Mouse (Mus musculus) induced T-regulatory cell, adult 2 months (primary cell): ENCODE data around the gene Fkbp4.

Experiments
- DNase-seq: peaks from one replicate; pipeline ENCODE4 v3.0.0-alpha.2; 2012; ENCODE audit warnings: low read depth

Fkbp4 gene

GRCm38 (mm10) chr6:128436356-128437005 is 2.0 kb downstream of the Fkbp4 start:
- no peak for DNase-seq

GRCm38 (mm10) chr6:128435474-128435873 is 3.0 kb downstream of the Fkbp4 start:
- no peak for DNase-seq

DNA sequence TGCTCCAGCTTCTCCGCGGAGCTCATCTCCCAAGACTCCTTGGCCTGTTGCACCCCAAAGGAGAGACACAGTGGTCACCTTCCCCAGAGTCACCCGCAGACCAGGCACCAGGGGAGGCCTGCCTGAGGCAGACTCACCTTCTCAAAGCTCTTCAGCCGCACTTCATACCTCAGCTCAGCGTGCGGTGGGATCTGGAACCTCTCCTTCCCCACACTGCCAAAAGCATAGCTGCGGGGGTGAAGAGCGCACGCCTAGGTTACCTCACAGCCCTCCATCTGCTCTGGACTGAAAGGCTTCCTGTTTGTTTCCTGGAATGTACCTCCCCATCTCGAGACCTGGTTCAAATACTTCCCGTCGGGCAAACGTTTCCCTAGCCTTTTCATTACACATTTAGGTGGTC is 4.9 kb downstream of the Fkbp4 start:
- no peak for DNase-seq

DNA sequence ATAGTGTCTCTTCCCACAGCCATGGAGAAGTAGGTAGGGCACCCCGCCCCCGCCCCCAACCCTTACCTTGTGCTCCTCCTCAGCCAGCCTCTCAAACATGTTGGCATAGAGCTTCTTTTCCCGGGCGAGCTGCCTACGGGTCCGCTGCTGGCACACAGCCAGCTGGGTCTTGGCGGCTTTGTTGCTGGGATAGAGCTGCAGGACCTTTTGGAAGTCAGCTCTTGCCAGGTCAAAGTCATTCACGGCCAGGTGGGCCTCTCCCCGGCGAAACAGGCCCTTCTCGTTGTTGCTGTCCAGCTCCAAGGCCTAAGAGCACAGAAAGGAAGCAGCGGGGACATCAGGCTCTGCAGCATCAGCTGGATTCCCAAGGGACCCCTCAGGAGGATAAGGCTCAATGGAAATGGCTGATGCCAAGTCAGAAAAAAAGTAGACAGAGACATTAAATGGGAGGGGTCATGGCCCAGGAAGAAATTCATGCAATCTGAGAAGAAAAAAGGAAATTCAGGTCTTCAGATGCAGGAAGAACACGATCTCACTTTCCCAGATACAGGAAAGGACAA is 6.0 kb downstream of the Fkbp4 start:
- no peak for DNase-seq

DNA sequence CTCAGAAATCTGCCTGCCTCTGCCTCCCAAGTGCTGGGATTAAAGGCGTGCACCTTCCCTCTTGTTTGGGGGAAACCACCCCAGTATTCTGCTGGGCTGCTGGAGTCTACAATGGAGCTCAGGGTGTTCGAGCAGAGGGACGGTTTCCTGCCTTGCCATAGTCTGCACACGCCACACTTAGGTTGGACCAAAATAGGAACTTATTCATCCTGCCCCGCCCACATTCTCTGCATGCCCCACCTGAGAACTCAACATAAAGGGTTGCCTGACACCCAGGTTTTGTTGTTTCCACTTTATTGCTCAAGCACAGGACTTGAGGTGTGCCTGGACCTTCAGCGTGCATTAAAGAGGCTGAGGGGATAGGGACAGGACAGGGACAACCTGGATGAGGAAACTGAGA is 8.7 kb downstream of the Fkbp4 start:
- no peak for DNase-seq

- DNase-seq, result no peak
These were observed 9.2 kb downstream of the Fkbp4 start for GRCm38 (mm10) chr6:128429300-128429699.

DNA sequence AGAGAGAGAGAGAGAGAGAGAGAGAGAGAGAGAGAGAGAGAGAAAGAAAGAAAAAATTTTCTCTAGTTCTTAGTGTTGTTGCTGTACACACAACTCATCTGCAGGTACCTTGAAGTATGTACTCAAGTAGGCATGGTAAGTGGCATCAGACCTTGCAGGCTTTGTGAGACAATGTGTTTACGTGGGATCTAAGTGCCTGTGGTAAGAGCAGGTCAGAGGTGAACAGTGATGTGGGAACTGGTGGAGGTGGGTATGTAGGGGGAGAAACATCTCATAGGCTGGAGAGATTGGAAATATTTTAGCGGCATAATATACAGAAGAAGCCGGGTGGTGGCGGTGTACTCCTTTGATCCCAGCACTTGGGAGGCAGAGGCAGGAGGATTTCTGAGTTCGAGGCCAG is 10.9 kb downstream of the Fkbp4 start:
- DNase-seq, result no peak

DNA sequence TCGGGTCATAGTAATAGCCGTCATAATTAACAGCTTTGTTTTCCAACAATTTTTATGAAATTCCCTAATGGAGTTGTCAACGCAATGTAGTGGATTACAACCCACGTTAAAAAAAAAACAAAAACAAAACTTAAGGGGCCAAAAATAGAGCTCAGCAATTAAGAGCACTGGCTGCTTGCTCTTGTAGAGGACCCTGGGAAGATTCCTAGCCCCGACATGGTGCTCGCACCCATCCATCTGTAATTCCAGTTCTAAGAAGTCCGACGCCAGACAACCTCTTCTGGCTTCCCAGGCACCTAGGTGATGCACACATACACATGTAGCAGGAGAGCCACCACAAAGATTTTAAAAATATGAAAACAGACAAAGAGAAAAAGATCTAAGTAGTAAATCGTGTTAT is 13.4 kb downstream of the Fkbp4 start:
- no peak for DNase-seq

DNA sequence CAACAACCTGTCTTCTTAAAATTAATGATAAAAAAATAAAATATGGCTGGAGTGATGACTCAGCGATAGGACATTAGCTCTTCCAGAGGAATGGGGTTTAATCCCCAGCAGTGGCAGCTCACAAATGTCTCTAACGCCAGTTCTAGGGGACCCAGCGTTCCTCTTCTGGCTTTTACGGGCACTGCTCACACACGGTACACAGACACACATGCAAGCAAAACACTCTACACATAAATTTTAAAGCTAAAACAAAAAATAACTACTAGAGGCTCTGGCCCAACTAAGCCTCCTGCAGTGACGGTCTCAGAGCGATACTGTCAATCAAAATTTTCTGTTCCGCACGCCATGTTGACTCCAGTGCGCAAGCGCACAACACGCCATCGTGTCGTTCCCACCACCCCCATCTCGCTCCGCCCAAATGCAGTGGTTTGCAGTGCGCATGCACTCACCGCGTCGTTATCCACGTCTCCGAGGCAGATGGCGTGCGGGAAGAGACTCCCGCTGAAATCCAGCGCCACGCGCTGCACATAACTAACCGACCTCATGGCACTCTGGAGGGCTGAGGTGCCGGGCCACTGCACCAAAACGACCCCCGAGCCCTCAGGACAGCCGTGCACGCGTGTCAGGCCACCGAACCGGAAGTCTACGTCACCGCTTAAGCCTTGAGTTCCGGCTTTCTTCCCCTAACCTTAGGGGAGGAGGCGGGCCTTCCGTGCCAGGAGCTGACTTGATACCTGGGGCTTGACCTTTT is 14.0 kb downstream of the Fkbp4 start, which contains the start of gene Itfg2:
Gene Itfg2 (minus strand): TSS at position 663 of the 751 bp plus-strand sequence.
- DNase-seq, result peak; percentile 100

- DNase-seq, result no peak
These were observed 14.8 kb downstream of the Fkbp4 start for GRCm38 (mm10) chr6:128423496-128424268.

DNA sequence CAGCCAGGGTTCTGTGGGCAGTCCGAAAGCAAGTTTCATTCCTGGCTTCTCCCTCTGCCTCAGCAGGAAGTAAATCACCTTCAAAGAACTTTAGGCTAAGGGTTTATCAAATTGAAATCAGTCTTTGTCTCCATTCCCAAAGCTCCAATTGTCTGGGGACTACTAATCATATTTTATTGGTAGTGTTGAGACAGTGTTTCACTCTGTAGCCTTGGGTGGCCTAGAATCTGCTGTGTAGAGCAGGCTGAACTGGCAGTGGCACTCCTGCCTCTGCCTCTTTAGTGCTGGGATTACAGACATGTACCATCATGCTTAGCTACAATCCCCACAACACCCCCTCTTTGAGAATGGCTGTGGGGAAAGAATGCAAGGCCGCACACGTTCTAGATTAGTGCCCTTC is 17.0 kb downstream of the Fkbp4 start:
- no peak for DNase-seq

DNA sequence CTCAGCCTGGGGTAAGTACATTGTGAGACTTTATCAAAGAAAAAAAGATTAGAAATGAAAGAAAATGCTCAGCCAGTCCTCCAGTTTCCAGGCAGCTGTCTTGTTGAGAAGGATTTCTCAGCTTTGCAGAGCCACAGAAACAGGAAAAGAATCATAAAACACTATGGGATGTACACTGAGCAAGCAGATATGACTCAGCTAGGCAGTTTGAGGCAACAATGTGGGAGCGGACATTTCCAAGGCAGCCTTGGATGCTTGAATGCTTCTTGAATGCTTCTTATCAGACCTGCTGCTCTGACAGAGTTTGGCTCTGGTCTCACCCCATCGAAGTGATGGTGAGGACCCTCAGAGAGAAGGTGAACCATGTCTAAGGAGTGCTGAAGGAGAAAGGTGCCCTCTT is 17.4 kb downstream of the Fkbp4 start:
- no peak for DNase-seq

GRCm38 (mm10) chr6:128418076-128418475 is 20.4 kb downstream of the Fkbp4 start:
- no peak for DNase-seq

- no peak for DNase-seq
These were observed 22.3 kb downstream of the Fkbp4 start for GRCm38 (mm10) chr6:128416169-128416568.

GRCm38 (mm10) chr6:128411115-128411514 is 27.4 kb downstream of the Fkbp4 start:
- peak; percentile 84 for DNase-seq

DNA sequence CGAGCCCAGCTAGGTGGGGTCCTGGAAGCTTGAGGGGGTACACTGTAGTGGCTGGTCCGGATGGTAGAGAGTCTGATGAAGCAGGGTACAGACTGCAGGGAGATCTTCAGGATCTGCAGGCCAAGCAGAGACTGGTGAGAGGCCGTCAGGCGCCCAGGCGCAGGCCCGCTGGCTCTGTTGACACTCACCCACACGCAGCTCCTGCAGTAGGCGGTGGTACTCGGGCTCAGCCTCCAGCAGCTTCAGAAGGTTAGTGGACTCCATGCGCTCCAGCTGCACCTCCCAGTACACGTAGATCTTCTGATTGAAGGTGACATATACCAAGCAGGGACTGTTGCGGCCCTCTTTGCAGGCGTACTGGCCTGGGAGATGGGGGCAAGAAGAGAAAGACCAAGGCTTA is 28.2 kb downstream of the Fkbp4 start:
- DNase-seq, result no peak

DNA sequence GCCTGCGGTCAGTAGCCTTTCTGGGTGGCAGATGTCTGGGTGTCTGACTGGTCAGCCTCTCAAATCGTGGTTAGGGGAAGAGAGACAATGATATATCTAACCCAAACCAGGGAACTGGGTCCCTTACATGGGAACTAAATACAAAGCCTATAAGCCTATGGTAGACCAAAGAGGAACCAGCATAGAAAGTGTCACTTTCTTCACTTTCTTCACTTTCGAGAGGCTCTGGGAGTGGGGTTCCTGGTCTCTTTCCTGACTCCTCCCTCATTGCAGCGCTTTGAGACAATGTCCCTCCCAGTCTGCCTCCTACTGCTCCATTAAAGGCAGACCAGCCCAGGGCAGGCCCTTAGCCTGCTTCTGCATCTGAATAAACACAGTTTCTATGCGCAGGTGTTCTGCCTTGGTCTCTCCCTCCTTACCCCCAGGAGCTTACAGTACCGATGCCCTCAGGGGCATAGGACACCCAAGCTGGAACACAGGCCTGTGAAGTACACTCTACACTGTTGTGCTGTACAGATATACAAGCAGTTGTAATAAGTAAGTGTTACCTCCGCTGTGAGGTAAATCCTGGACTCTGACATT is 29.8 kb downstream of the Fkbp4 start:
- no peak for DNase-seq

DNA sequence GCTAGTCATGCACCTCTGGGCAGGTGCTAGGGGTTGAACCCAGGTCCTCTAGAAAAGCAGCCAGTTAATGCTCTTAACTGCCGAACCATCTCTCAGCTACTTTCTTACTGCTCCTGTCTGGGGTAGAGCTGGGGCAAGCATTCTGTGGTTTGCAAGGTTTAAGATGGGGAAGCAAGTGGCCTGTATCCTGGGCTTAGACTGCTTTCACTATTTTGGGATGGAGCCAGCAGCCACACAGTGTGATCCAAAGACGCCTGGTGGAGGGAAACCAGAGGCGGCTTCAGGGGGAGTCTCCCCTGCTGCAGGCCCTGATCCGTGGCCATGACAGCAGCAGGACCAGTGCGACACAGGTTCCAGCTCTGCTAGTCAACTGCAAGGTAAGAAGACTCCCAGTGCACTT is 33.8 kb downstream of the Fkbp4 start:
- DNase-seq, result no peak

GRCm38 (mm10) chr6:128399421-128400185 is 38.9 kb downstream of the Fkbp4 start:
- DNase-seq, result no peak

GRCm38 (mm10) chr6:128398996-128399395 is 39.5 kb downstream of the Fkbp4 start, which contains the start of gene Nrip2:
Gene Nrip2, plus strand, starts transcription at chr6:128399296.
- DNase-seq, result no peak

- DNase-seq, result no peak
These were observed 40.8 kb downstream of the Fkbp4 start for GRCm38 (mm10) chr6:128397574-128398261.
